9 mouse cellular contexts compared by ENCODE assay signal in genomic region chr5:37147536-37147935, GRCm38 (mm10).
DNase-seq lines count a peak whose midpoint lies in the region; ATAC-seq and TF ChIP-seq lines count a peak whose summit lies in the region.
"Had no signal": no experiment of that assay in that cellular context is flagged by ENCODE, and none has a peak within 500 bp of the region (broad histone marks: within the 10 kb centered on the region; RNA-seq: fewer than 3 reads in every experiment).

No protein-coding gene starts in this region.

- no peaks in the 10 kb centered on the region for H3K4me1 ChIP-seq in heart, postnatal 0 days (ENCODE audit: control insufficient read depth, insufficient read depth)
- H3K4me1 ChIP-seq in heart, embryonic 11.5 days (ENCODE audit: control insufficient read depth, insufficient read depth, low read length) = no peaks in the 10 kb centered on the region
- H3K4me1 ChIP-seq in midbrain, embryonic 16.5 days (ENCODE audit: control insufficient read depth, insufficient read depth, low read length) = no peaks in the 10 kb centered on the region
- H3K4me1 ChIP-seq: embryonic facial prominence, embryonic 12.5 days had no signal

- H3K9ac ChIP-seq in heart, postnatal 0 days (replicated peaks; ENCODE audit: low read depth, low read length) = no peak overlapping the region
- no peak overlapping the region for H3K9ac ChIP-seq in heart, embryonic 11.5 days (ENCODE audit: low read depth, low read length)
- H3K9ac ChIP-seq in midbrain, embryonic 16.5 days (ENCODE audit: low read depth, low read length) = no peak overlapping the region
- H3K9ac ChIP-seq: embryonic facial prominence, embryonic 12.5 days had no signal

- DNase-seq in heart, postnatal 0 days (ENCODE audit: low spot score) = no peak
- DNase-seq in CD4-positive helper T cell, adult 2 months (ENCODE audit: low read depth, low spot score) = peak; percentile 53
- DNase-seq in adrenal gland, adult 2 months = peak; percentile 43
- DNase-seq in embryo, embryonic 11.5 days (ENCODE audit: low read depth, low spot score) = peak; percentile 27
- DNase-seq in layer of hippocampus, postnatal 25 days (ENCODE audit: extremely low spot score in 1 of 2, low spot score in 1 of 2) = peak; percentile 37 to 74
- peak; percentile 70 for DNase-seq in thymus, postnatal 14 days

- H3K27me3 ChIP-seq in heart, postnatal 0 days (ENCODE audit: control insufficient read depth, insufficient read depth, low read length) = 0 out of 2 replicates have a peak, but pooled peaks cover 6% of the 10 kb centered on the region
- H3K27me3 ChIP-seq in heart, embryonic 11.5 days (ENCODE audit: control insufficient read depth, insufficient read depth, low read length) = peaks cover 5% of the 10 kb centered on the region
- H3K27me3 ChIP-seq in midbrain, embryonic 16.5 days (ENCODE audit: control insufficient read depth, insufficient read depth, low read depth, low read length) = no peaks in the 10 kb centered on the region

- H3K4me2 ChIP-seq in heart, postnatal 0 days (ENCODE audit: low read depth, low read length) = no peak overlapping the region
- no peak overlapping the region for H3K4me2 ChIP-seq in heart, embryonic 11.5 days
- no peak overlapping the region for H3K4me2 ChIP-seq in midbrain, embryonic 16.5 days (ENCODE audit: low read length)
- H3K4me2 ChIP-seq: embryonic facial prominence, embryonic 12.5 days had no signal

- TF ChIP-seq CTCF in heart, postnatal 0 days (IDR thresholded peaks at IDR 0.05; ENCODE audit: low read depth) = peak; percentile 70

- TF ChIP-seq EP300 in heart, postnatal 0 days (IDR thresholded peaks at IDR 0.05; ENCODE audit: low read depth) = no peak

- no peak for ATAC-seq in heart, postnatal 0 days (ENCODE audit: insufficient read depth, low read depth)
- ATAC-seq in heart, embryonic 11.5 days (replicated peaks; ENCODE audit: insufficient number of reproducible peaks, low FRiP score, low TSS enrichment) = no peak
- peak; percentile 55; the same call in 1 of the 2 replicates for ATAC-seq in midbrain, embryonic 16.5 days

- no peak overlapping the region for H3K4me3 ChIP-seq in heart, postnatal 0 days (ENCODE audit: low read depth, low read length)
- no peak overlapping the region for H3K4me3 ChIP-seq in heart, embryonic 11.5 days (ENCODE audit: low read depth, low read length)
- no peak overlapping the region for H3K4me3 ChIP-seq in midbrain, embryonic 16.5 days (ENCODE audit: low read depth, low read length)
- H3K4me3 ChIP-seq: embryonic facial prominence, embryonic 12.5 days had no signal

- H3K36me3 ChIP-seq in heart, postnatal 0 days (replicated peaks; ENCODE audit: control insufficient read depth, insufficient read depth, low read length) = no peaks in the 10 kb centered on the region
- H3K36me3 ChIP-seq in heart, embryonic 11.5 days (ENCODE audit: control insufficient read depth, insufficient read depth, low read length) = no peaks in the 10 kb centered on the region
- 0 out of 2 replicates have a peak, but pooled peaks cover 3% of the 10 kb centered on the region for H3K36me3 ChIP-seq in midbrain, embryonic 16.5 days (ENCODE audit: control insufficient read depth, insufficient read depth, low read length)
- H3K36me3 ChIP-seq: embryonic facial prominence, embryonic 12.5 days had no signal

- WGBS in heart, postnatal 0 days = 12% methylated on average over 4 of the region's 4 CpGs
- WGBS in heart, embryonic 11.5 days (ENCODE audit: insufficient replicate concordance) = 21% methylated on average over 4 of the region's 4 CpGs
- 15% methylated on average over 4 of the region's 4 CpGs for WGBS in midbrain, embryonic 16.5 days

- H3K27ac ChIP-seq in heart, postnatal 0 days (ENCODE audit: low read depth) = no peak overlapping the region
- no peak overlapping the region for H3K27ac ChIP-seq in heart, embryonic 11.5 days (ENCODE audit: low read depth, low read length)
- no peak overlapping the region for H3K27ac ChIP-seq in midbrain, embryonic 16.5 days (ENCODE audit: low read length)
- H3K27ac ChIP-seq: embryonic facial prominence, embryonic 12.5 days had no signal

- no peaks in the 10 kb centered on the region for H3K9me3 ChIP-seq in heart, postnatal 0 days (replicated peaks; ENCODE audit: control insufficient read depth, low read length)
- H3K9me3 ChIP-seq in heart, embryonic 11.5 days (replicated peaks; ENCODE audit: control insufficient read depth, low read length) = no peaks in the 10 kb centered on the region
- no peaks in the 10 kb centered on the region for H3K9me3 ChIP-seq in midbrain, embryonic 16.5 days (replicated peaks; ENCODE audit: control insufficient read depth, low read length, poor library complexity, severe bottlenecking)
- H3K9me3 ChIP-seq: embryonic facial prominence, embryonic 12.5 days had no signal
